Mouse (Mus musculus): Measurements from ENCODE around the gene Atp6v1g1. TPM values are rescaled to one million over a fixed set of nuclear protein-coding genes. Genes with fewer than 3 reads are reported as not detected.

Gene Atp6v1g1
- total RNA-seq, 2 experiments from 2014 or later: 126 to 138 TPM

DNA sequence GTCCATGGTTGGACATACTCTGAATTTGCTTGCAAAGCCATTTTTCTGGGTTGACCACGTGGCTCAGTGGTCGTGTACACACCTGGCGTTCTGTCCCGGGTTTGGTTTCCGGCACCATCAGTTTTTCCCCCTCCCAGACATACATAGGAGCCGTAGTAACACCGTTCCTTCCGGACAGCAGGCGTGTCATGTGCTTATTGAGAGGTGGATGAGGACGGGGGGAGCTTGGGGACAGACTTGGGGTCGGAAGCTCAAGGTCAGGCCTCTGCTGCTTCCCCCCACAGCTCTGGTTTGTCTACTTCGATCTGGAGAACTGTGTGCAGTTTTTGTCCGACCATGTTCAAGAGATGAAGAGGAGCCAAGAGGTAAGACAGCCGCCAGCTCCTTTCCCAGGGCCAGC, 35.1 kb downstream of the Atp6v1g1 start:
- no peak for DNase-seq (ENCODE audit: low spot score in 2 of 2)

DNA sequence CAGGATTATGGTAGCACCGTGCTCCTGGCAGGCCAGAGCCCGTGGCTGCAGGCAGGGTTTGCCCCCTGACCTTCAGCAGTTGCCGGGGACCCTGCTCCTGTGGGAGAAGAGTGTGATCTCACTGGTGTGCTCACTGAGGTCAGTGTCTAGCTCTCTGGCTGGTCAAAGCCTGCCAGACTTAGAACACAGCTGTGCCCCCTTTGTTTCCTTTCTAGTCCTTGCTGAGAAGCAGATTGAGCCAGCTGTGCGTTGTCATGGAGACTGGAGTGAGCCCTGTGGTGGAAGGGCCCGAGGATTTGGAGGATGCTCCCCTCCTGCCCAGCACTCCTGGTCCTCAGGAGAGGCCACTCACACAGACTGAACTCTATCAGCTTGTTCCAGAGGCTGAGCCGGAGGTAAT, 35.5 kb downstream of the Atp6v1g1 start:
- DNase-seq (ENCODE audit: low spot score in 2 of 2): no peak

DNA sequence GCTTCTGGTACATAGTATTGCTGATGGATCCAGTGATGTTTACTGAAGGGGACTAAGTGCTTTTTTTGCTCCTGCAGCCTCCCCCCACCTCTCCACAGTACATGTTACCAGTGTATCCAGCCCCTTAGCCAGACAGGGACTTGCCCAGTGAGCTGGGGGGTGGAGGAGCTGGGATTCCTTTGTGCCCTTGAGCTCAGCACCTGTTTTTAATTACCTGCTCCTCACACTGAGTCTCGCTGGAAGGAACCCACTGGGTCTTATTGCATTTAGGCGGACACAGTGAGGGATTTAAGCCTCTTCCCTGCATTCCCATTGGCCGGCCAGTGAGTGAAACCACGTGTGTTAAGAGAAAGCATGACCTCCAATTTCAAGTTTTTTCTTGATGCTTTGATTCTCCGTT, 38.0 kb downstream of the Atp6v1g1 start:
- DNase-seq (ENCODE audit: low spot score in 2 of 2): no peak

DNA sequence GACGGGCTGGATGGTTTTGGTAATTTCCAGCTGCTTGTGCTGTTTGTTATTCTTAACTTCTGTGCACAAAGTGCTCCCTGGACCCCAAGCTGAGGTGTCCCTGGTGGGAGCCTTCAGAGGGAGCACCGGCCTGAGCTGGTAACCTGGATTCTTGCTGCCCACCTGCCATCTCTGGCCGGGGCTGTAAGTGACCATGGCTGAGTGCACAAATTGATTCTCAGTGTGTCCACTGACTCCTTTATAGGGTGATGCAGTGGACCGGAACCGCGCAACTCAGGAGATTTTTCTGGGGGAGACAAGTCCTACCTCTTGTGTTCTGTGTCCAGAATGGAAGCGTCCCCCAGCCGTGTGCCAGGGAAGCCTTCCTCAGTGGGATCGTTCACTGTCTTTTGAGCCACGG, 40.6 kb downstream of the Atp6v1g1 start:
- DNase-seq (ENCODE audit: low spot score in 2 of 2): no peak

DNA sequence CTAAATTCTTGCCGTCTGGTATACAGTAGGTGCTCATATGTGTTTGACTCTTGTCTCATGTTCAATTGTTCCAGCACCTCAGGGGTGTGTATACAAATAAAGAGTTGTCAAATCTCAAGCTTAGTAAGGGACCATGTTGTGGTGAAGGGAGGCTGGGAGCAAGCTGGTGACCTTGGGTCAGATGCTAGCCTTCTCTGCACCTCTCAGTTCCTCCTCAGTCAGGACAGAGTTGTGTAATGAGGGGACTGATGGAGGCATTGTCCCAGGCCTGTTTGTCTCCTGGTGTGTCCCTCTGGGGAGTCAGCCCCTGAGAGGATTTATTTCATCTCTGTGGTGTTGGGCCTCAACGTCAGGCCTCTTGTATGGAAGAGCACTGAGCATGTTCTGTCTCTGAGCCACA, 41.7 kb downstream of the Atp6v1g1 start:
- DNase-seq (ENCODE audit: low spot score in 2 of 2): no peak

DNA sequence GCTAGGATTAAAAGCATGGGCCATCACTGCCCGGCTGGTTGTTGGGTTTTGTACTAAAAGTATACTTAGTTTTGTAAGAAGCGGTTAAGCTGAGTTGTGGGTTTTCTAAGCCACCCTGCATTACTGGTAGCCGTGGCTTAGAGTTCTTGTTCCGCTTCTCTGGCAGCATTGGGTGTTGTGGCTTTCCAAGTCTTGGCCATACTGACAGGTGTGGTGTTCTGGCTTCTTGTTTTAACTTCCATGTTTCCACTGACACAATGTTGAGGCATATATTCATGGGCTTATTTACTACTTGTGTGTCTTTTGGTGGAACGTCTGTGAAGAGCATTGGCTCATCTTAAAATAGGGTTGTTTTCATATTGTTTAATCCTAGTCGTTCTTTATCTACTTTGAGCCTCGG, 45.4 kb downstream of the Atp6v1g1 start:
- no peak for DNase-seq (ENCODE audit: low spot score in 2 of 2)

DNA sequence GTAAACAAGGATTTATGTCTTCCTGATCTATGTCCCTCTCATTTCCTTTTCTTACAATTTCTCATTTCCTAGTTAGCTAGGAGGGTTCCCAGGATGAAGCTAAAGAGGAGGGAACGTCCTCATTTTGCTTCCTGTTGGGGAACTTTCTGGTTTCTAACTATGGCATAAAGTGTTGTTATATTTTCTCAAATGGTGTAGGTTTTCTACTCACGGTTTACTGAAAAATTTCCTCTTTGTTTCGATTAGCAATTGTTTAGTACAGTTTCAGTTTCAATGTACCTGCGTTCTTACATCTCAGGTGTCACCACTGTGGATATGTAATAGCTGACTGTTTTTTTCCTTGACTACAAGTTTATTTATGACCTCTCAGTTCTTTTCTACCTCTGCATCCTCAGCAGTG, 46.0 kb downstream of the Atp6v1g1 start:
- no peak for DNase-seq (ENCODE audit: low spot score in 2 of 2)

DNA sequence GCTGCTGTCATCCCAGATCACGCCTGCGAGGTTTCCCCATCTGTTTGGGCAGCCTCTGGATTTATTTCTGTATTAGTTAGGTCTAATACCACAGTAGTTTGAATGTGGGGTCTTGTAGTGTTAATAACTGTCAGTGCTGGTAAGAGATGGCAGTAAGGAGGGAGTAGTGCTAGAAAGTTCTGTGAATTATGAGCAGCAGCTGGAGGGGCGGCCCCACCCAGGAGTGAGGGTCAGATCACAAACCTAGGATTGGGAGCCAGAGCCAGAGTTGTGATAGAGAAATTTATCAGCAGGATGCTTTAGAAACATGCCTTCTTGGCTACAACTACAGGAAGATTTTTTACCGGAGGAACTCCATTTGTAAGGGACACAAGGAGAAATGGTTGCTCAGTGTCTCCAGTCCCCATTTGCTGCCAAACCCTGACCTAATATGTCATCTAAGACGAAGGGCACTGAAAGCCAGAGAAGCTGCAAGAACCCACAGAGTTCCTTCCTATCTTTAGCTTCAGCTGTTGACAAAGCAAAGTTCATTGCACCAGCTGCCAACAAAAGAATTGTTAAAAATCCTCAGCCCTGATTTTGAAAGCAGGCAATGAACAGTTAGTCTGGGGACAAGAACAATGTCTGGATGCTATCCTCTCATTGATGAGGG, 50.0 kb downstream of the Atp6v1g1 start:
- DNase-seq (ENCODE audit: low spot score in 2 of 2): no peak

DNA sequence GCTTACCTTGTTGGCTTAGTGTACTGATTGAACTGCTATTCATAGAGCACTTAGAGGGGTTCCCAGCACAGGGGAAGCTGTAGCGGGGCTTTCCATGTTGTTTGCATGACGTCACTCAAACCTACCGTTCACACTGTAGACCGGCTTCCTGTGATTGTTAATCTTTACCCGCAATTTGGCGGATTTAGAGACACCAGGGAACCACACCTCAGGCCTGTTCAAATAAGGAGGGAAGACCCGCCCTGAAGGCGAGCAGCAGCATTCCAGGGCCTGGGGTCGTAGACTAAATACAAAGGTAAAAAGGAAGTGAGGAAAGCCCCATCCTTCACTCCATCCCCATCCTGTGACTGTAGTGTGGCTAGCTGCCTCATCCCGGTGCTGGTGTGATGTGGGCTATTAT, 50.7 kb downstream of the Atp6v1g1 start:
- DNase-seq (ENCODE audit: low spot score in 2 of 2): no peak

DNA sequence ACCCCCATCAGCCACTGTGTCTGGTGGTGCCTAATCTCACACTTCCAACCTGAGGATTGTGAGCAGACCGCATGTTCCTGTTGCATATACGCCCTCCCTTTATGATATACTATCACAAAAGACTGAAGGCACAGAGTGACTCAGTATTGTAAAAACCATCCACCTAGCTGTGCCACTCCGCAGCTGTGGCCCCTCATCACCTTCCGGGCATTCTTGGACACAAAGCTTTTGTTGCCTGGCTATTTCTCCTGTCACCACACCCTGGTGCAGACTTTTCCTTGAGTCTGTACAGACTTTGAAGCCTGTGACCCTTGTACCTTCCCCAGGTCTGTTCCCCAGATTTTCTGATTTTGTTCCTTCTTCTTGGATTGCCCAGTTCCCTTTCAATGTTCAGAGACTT, 51.4 kb downstream of the Atp6v1g1 start:
- no peak for DNase-seq (ENCODE audit: low spot score in 2 of 2)

Other genes starting within 250 kb of the Atp6v1g1 start
- gene Orm1, start 200.2 kb upstream of the Atp6v1g1 start, total RNA-seq (2021): not detected
- gene Orm3, start 188.6 kb upstream of the Atp6v1g1 start, total RNA-seq (2021): not detected
- not detected for gene Orm2, start 182.3 kb upstream of the Atp6v1g1 start, total RNA-seq (2021)
- gene Akna, start 141.4 kb upstream of the Atp6v1g1 start, total RNA-seq (2021): 1 to 10 TPM; 3.1 to 3.8 TPM
- gene Whrn, start 48.8 kb upstream of the Atp6v1g1 start, total RNA-seq (2021): 10 to 100 TPM; 18.0 to 21.8 TPM
- 1 to 10 TPM; 7.4 to 7.5 TPM for gene Tmem268, start 14.0 kb downstream of the Atp6v1g1 start, total RNA-seq (2021)
- gene Gm11213, start 60.5 kb downstream of the Atp6v1g1 start, total RNA-seq (2021): not detected
- not detected for gene Tex48, start 77.7 kb downstream of the Atp6v1g1 start, total RNA-seq (2021)
- not detected for gene Gm11214, start 118.6 kb downstream of the Atp6v1g1 start, total RNA-seq (2021)
- not detected for gene Tnfsf15, start 200.3 kb downstream of the Atp6v1g1 start, total RNA-seq (2021)